Mouse (Mus musculus): ENCODE data around the gene Shc1.

Shc1 gene

GRCm38 (mm10) chr3:89390111-89390515 lies 28.1 kb upstream of the Shc1 start:
- no peak for DNase-seq (ENCODE audit: low read depth)

GRCm38 (mm10) chr3:89390699-89391662 lies 27.3 kb upstream of the Shc1 start:
- DNase-seq (ENCODE audit: low read depth): peak; percentile 62

GRCm38 (mm10) chr3:89391663-89392511 lies 26.4 kb upstream of the Shc1 start:
- DNase-seq (ENCODE audit: low read depth): peak; percentile 58

- DNase-seq (ENCODE audit: low read depth): peak; percentile 60
Measured at GRCm38 (mm10) chr3:89392871-89393311, 25.4 kb upstream of the Shc1 start.

DNA sequence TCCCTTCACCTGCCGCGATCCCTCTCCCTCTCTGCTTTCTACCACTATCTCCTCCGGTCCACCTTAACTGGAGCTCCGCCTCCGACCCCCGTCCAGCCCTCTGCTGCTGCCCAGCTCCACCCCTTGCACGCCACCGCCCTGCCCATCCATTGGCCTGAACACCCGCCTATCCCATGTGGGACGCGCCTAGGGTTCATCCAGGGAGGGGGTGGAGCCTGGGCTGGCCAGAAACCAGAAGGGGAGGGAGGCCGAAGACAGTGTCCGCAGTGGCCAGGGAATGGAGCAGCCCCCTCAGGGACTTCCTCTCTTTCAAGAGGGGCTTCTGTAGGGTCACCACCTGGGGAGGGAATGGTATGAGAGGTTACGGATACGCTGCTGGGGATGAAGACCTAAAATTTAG lies 24.6 kb upstream of the Shc1 start:
- DNase-seq (ENCODE audit: low read depth): peak; percentile 95

DNA sequence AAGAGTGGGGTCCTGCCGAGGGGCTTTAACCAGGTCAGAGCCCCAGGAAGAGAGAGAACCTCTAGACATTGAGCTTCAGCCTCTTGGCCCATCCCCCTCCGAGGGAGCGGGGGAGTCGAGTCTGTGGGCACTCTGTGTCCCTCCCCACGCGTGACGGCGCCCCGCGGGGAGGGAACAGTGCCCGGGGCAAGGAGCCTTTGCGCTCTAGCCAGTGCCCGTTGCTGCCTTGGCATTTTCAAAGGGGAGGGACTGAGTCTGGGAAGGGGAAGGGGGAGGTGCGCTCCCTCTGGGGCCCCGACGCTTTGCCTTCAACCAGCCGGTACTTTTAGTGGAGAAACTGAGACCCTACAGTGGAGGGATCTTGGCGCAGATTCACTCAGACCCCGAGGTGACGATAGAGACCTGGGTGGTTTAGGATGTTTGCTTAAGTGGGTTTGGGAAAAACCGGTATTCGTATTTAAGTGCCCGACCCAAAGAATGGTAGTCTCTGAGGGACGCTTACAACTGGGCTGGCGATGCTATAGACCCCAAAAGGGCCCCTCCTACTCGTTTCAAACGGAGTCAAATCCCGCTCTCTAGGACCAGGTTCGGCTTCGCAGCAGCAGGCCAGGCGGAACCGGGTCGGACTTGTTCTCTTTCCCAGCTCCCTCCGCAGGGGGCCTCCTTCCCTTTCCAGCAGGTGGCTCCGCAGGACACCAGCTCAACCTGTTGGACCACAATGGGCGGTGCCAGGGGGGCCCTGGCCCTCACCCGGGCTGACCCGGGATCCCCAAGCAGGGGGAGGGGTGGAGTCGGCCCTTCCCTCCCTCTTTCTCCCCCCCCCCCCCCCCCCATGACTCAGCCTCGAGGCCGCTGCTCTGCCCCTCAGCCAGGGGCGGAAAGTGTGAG lies 24.0 kb upstream of the Shc1 start, which contains the start of gene Zbtb7b:
Zbtb7b (minus strand) TSS at position 771 of the 888 bp plus-strand sequence.
- peak; percentile 80 for DNase-seq (ENCODE audit: low read depth)

GRCm38 (mm10) chr3:89394894-89395256 lies 23.4 kb upstream of the Shc1 start:
- no peak for DNase-seq (ENCODE audit: low read depth)

- DNase-seq (ENCODE audit: low read depth): no peak
Measured at GRCm38 (mm10) chr3:89395419-89395805, 22.8 kb upstream of the Shc1 start.

DNA sequence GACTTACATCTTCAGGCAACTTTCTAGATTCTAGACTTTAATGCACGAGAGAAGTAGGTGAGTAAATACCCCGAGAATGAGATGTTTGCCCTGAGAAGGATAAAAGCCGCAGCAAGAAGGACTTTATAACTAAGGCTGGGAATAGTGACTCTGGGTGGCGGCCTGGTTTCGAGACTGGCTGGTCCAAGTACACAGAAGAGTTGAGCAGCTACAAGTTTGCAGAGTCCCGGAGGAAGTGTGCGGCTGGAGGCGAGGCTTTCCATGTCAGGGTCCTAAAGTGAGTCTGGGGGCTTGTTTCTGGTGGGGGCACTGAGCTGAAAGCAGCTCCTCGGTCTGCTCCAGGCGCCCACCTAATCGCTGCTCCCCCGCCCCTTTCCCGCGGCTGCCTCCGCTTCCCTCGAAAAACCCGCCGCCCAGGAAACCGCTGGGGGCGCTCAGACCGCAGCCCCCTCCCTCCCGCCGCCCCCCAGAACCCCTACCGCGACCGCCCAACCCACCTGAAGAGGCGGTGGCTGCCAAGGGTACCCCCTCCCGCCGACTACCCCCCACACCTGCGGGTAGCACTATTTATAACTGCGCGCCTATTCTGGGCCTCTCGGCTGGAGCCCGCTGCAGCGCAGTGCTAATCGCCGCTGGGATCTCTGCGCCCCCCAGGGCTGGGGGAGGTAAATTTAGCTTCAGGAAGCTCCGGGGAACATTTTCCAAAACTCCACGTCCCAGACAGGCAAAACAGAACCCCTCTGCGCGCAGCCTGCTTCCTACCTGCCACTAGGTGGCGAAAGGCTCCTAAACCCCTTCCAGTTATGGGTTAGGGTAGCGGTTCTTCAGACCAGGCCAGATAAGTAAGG lies 22.2 kb upstream of the Shc1 start:
- peak; percentile 83 for DNase-seq (ENCODE audit: low read depth)

- no peak for DNase-seq (ENCODE audit: low read depth)
Measured at GRCm38 (mm10) chr3:89396654-89397005, 21.6 kb upstream of the Shc1 start.

DNA sequence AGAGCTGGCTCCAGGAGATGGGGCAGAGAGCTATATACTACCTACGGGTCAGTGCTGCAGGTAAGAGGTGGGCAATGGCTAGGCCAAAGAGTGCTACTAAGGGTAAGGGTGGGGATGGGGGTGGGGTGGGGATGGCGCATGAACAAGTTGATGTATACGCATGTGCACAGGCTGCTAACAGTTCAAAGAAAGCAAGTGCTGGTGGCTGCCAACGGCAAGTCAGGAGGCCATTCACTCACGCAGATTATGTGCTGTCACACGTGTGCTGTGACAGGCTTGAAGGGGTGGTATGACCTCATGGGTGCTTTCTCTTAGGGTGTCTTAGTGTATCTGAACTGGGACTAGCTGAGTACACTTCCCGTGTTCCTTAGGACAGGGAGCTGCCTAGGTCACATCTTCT lies 16.9 kb upstream of the Shc1 start:
- no peak for DNase-seq (ENCODE audit: low read depth)

GRCm38 (mm10) chr3:89402693-89403092 lies 15.6 kb upstream of the Shc1 start, which contains the start of gene Lenep:
Gene Lenep (minus strand): TSS chr3:89402793.
- DNase-seq (ENCODE audit: low read depth): no peak

DNA sequence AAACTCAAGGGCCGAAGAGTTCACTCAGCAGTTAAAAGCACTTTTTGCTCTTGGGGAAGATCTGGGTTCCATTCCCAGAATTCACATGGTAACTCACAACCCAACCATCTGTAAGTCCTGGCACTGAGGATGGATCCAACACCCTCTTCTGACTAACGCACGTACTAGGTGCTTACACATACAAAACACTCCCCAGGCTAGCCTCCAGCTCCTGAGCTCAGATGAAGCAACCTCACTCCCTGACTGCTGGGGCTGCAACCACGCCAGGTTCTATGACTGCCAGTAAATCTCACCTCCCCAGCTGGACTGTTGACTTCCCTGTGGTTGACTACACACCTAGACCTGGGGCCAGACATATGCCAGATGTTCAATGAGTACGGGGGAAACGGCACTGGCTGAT lies 11.4 kb upstream of the Shc1 start:
- DNase-seq (ENCODE audit: low read depth): no peak

DNA sequence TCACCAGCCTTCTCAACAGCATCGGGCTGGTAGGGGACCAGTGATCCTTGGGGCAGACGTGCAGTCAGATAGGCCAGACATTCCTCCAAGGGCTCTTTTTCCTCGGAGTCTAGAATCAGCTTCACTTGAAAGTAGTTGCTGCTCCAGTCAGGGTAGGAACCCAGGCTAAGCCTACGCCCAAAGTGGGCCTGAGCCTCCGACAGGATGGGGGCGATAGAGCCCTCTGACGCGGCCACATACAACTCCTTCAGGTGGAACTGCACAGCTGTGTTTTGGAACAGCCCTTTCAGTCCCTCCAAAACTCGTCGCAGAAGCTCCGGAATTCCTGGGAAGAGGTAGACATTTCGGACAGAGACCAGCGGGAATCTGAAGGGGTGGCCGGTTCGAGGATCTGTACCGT lies 9.8 kb upstream of the Shc1 start:
- DNase-seq (ENCODE audit: low read depth): no peak

- no peak for DNase-seq (ENCODE audit: low read depth)
Measured at GRCm38 (mm10) chr3:89409701-89410100, 8.5 kb upstream of the Shc1 start.

DNA sequence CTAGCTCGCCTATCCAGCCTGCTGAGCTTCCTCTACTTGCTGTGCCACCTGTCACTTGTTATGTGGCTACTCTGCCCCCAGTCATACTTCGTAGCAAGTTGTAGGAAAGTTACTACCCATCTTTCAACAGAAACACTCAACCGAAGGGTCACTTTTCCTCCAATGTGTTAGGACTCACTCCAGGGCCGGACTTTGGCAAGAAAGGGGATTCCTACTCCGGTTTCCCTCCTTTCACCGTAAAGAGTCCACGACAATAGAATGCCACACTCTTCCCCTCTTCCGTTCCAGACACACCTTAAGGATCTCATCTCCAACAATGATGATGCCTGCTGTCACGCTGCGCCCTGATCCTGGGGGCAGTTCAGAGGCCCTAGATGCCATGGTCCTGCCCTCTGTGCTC lies 7.4 kb upstream of the Shc1 start:
- no peak for DNase-seq (ENCODE audit: low read depth)

- DNase-seq (ENCODE audit: low read depth): peak; percentile 100
Measured at GRCm38 (mm10) chr3:89411490-89412393, 6.5 kb upstream of the Shc1 start, which contains the start of gene Flad1. Gene Flad1 (minus strand): TSS chr3:89411870.

DNA sequence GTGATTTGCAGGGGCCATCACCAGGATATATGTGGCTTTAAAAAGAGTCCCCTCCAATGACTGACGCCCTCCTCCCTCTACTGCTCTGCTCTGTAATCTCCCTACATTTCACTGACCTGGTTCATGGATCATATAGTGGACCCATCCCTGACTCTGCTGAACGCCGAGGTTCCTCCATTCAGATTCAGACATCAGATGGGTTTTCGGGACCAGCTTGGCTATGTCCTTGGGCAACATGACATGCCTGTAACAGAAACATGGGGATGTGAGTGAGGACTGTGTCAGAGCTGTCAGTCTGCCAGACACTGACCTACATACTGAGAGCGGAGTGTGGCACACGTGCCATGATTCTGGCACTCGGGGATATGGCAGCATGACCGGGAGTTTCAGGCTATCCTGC lies 2.1 kb upstream of the Shc1 start:
- no peak for DNase-seq (ENCODE audit: low read depth)

DNA sequence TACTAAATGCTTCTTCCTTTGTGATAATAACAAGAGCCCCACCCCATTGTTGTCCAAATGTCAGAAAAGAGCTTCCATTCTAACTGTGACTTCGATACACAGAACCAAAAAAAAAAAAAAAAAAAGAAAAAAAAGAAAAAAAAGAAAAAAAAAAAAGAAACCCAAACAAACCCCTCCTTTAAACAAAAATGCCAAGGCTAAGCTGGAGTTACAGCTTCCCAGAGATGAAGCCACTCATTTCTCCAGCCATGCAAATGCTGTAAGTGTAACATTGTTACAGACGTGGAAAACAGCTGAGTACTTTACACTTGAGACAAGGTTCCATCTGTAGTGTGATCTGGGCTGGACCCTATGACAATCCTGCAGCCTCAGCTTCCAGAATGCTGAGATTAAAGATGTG lies 1.1 kb upstream of the Shc1 start:
- no peak for DNase-seq (ENCODE audit: low read depth)

GRCm38 (mm10) chr3:89417840-89418169 lies 438 bp upstream of the Shc1 start:
- no peak for DNase-seq (ENCODE audit: low read depth)

Data from induced T-regulatory cell, adult 2 months (primary cell).